Mouse (Mus musculus) C2C12 (cell line): ENCODE measurements at regions not wholly inside any gene's neighbourhood (a gene's known extent, or its start where the extent isn't known, plus 50 kb on each side); places are given as distances from the start of the nearest gene placed in this dataset.

Experiments used
- H3K27me3 ChIP-seq: one replicate; pipeline ENCODE4 v1.6.1; 2011; ENCODE audit not compliant: control insufficient read depth, insufficient read depth, insufficient read length
- H3K36me3 ChIP-seq: one replicate; pipeline ENCODE4 v1.6.1; 2011; ENCODE audit not compliant: control insufficient read depth, insufficient read depth
- H3K4me3 ChIP-seq: one replicate; pipeline ENCODE4 v1.5.1; 2011; ENCODE audit warnings: mild to moderate bottlenecking, control low read depth; ENCODE audit not compliant: poor library complexity, insufficient read depth, severe bottlenecking
- H3K79me2 ChIP-seq: one replicate; pipeline ENCODE4 v1.6.1; 2011; ENCODE audit not compliant: control insufficient read depth, insufficient read depth
- H3K79me3 ChIP-seq: one replicate; pipeline ENCODE4 v1.6.1; 2011; ENCODE audit warnings: low read depth, control low read depth
- H3ac ChIP-seq: one replicate; pipeline ENCODE3; 2011; ENCODE audit warnings: low read depth; ENCODE audit not compliant: control insufficient read depth, insufficient read length
- CEBPB ChIP-seq: IDR thresholded peaks from one replicate; pipeline ENCODE4 v1.6.1; 2011; ENCODE audit warnings: low read depth, mild to moderate bottlenecking, control low read depth, moderate library complexity
- CTCF ChIP-seq: IDR thresholded peaks from one replicate; pipeline ENCODE4 v1.5.1; 2011; ENCODE audit not compliant: control insufficient read depth, insufficient read depth, insufficient read length
- FOSL1 ChIP-seq: IDR thresholded peaks from one replicate; pipeline ENCODE4 v1.8.0; 2011; ENCODE audit warnings: mild to moderate bottlenecking, low read length; ENCODE audit not compliant: poor library complexity, insufficient read depth, severe bottlenecking
- MAX ChIP-seq: IDR thresholded peaks from one replicate; pipeline ENCODE4 v1.6.1; 2011; ENCODE audit warnings: mild to moderate bottlenecking, control low read depth
- MYOD1 ChIP-seq: IDR thresholded peaks from one replicate; pipeline ENCODE4 v1.6.1; 2011; ENCODE audit warnings: low read depth; ENCODE audit not compliant: control insufficient read depth, insufficient read length
- MYOG ChIP-seq: IDR thresholded peaks from one replicate; pipeline ENCODE4 v1.6.1; 2011; ENCODE audit not compliant: control insufficient read depth, insufficient read length; ENCODE audit errors: extremely low read depth
- USF1 ChIP-seq: IDR thresholded peaks from one replicate; pipeline ENCODE4 v1.6.1; 2011; ENCODE audit warnings: low read depth, mild to moderate bottlenecking, control low read depth, moderate library complexity

GRCm38 (mm10) chr10:14952899-14953478 lies 235.0 kb upstream of the Gje1 start:
- H3K79me2 ChIP-seq: no peaks in the 10 kb centered on the region

DNA sequence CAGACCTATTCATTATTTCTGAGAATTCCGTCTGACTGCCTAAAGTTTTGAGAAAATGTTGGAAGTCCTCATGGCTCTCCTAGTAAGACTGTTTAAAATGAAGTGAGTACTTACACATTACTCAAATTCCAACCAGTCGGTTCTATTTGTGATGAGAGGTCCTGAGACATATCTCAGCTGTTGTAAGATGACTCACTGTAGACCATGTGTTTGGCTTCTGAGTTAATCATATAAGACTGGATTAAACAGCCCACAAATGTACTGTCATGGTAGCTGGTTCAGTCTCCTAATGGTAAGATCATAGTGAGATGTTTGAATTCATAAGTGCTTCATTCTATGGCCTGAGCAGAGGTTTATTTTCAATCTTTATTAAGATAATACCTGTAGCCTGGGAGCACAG lies 223.9 kb upstream of the Gje1 start:
- Histone ChIP-seq H3ac (no peak overlapping the region), H3K27me3 (no peaks in the 10 kb centered on the region), H3K36me3 (no peaks in the 10 kb centered on the region), H3K79me3 (no peaks in the 10 kb centered on the region), H3K79me2 (no peaks in the 10 kb centered on the region), H3K4me3 (no peak overlapping the region)
- TF ChIP-seq FOSL1: no peak
- peak; percentile 68 for TF ChIP-seq MYOD1

More at GRCm38 (mm10) chr10:14952899-14953478, 235.0 kb upstream of the Gje1 start:
- no peak overlapping the region for H3K4me3 ChIP-seq
- H3K36me3 ChIP-seq: no peaks in the 10 kb centered on the region
- no peaks in the 10 kb centered on the region for H3K79me3 ChIP-seq
- no peak overlapping the region for H3ac ChIP-seq
- no peak for TF ChIP-seq CEBPB
- no peak for TF ChIP-seq CTCF
- no peak for TF ChIP-seq MAX
- no peak for TF ChIP-seq FOSL1
- TF ChIP-seq USF1: no peak
- no peak for TF ChIP-seq MYOG
- no peaks in the 10 kb centered on the region for H3K27me3 ChIP-seq
